In the genomic region with DNA sequence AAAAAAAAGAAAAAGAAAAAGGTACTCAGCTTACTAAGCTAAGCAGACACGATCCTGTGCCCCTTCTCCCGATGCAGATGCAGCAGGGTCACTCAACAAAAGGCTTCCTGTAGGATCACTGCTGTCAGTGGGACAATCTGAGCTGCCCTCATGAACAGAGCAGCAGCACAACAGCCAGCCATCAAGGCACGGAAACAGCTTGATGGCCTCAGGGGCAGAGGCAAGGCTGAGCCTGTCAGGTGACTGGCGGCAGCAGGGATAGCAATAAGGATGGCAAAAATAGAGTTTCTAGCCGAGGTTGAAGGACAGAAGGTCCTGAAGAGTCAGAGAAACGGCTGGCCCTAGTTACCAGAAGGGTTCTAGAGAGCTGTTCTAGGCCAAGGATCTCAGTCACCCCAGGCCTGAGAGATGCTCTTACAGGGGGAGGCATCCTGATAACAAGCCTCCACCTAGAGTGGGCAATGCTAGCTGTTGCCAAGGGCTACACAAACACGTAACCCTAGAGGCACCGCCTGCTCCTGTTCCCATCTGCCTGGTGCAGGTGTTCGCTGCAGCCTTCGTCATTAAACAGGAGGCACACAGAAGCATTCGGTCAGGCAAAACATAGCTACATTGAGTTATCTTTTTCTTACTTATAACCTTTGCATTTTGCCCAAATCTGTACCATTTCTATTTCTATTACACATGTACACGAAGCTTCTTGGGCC, we compare ENCODE assay signal across 16 mouse cellular contexts. TPM values are rescaled to one million over a fixed set of nuclear protein-coding genes. Genes with fewer than 3 reads are reported as not detected.
A peak's percentile ranks its signal among the peaks of the same experiment; 100 is the strongest.
DNase-seq lines count a peak whose midpoint lies in the region; ATAC-seq lines count a peak whose summit lies in the region.
"Had no signal": no experiment of that assay in that cellular context is flagged by ENCODE, and none has a peak within 500 bp of the region (broad histone marks: within the 10 kb centered on the region; RNA-seq: fewer than 3 reads in every experiment).

No protein-coding gene starts in this region.

- no peaks in the 10 kb centered on the region for H3K27me3 ChIP-seq in kidney, embryonic 16.5 days (ENCODE audit: insufficient read depth, low read length)
- no peaks in the 10 kb centered on the region for H3K27me3 ChIP-seq in embryonic facial prominence, embryonic 14.5 days (replicated peaks; ENCODE audit: control insufficient read depth, insufficient read depth, low read length)
- no peaks in the 10 kb centered on the region for H3K27me3 ChIP-seq in neural tube, embryonic 13.5 days
- H3K27me3 ChIP-seq: embryonic facial prominence, embryonic 15.5 days; forebrain, embryonic 12.5 days; heart, embryonic 15.5 days; liver, embryonic 12.5 days had no signal

- H3K9ac ChIP-seq in kidney, embryonic 16.5 days (replicated peaks; ENCODE audit: low read length): no peak overlapping the region
- H3K9ac ChIP-seq in embryonic facial prominence, embryonic 14.5 days (ENCODE audit: low read depth, low read length): no peak overlapping the region
- peak overlapping the region; percentile 38; the same call in 1 of the 2 replicates for H3K9ac ChIP-seq in neural tube, embryonic 13.5 days
- H3K9ac ChIP-seq: embryonic facial prominence, embryonic 15.5 days; forebrain, embryonic 12.5 days; heart, embryonic 15.5 days; liver, embryonic 12.5 days had no signal

- H3K9me3 ChIP-seq in kidney, embryonic 16.5 days (ENCODE audit: low read length): no peaks in the 10 kb centered on the region
- no peaks in the 10 kb centered on the region for H3K9me3 ChIP-seq in embryonic facial prominence, embryonic 14.5 days (ENCODE audit: control insufficient read depth, low read length)
- H3K9me3 ChIP-seq in neural tube, embryonic 13.5 days: no peaks in the 10 kb centered on the region
- H3K9me3 ChIP-seq: embryonic facial prominence, embryonic 15.5 days; heart, embryonic 15.5 days; liver, embryonic 12.5 days had no signal

- no peak overlapping the region for H3K4me3 ChIP-seq in kidney, embryonic 16.5 days (ENCODE audit: low read length)
- H3K4me3 ChIP-seq in embryonic facial prominence, embryonic 14.5 days (ENCODE audit: low read depth, low read length): no peak overlapping the region
- H3K4me3 ChIP-seq in neural tube, embryonic 13.5 days: no peak overlapping the region
- H3K4me3 ChIP-seq: embryonic facial prominence, embryonic 15.5 days; forebrain, embryonic 12.5 days; heart, embryonic 15.5 days; liver, embryonic 12.5 days had no signal

- DNase-seq in kidney, adult 18-20 months: no peak
- DNase-seq in ZHBTc4 (ENCODE audit: low read depth, low spot score): peak; percentile 39
- no peak for DNase-seq in embryonic facial prominence, embryonic 14.5 days (ENCODE audit: low spot score)
- no peak for DNase-seq in ovary, postnatal 36 days (ENCODE audit: low spot score)
- no peak for DNase-seq in urinary bladder, postnatal 14 days (ENCODE audit: low spot score)
- DNase-seq: cerebellum, adult 11-12 months; kidney, postnatal 36 days; right cerebral cortex, postnatal 25 days; thymus, adult 2 months had no signal

- ATAC-seq in kidney, embryonic 16.5 days (ENCODE audit: low FRiP score, low TSS enrichment): 0 out of 2 replicates have a peak, but pooled peaks have one; percentile 32
- 0 out of 2 replicates have a peak, but pooled peaks have one; percentile 56 for ATAC-seq in embryonic facial prominence, embryonic 14.5 days (ENCODE audit: low read depth)
- ATAC-seq in neural tube, embryonic 13.5 days (ENCODE audit: low read depth): no peak
- ATAC-seq: activated CD4-positive, CD25-positive, alpha-beta regulatory T cell, adult 4 months; liver, embryonic 12.5 days had no signal

- no peak overlapping the region for H3K27ac ChIP-seq in kidney, embryonic 16.5 days (ENCODE audit: low read length)
- H3K27ac ChIP-seq in embryonic facial prominence, embryonic 14.5 days (replicated peaks; ENCODE audit: low read depth, low read length): no peak overlapping the region
- no peak overlapping the region for H3K27ac ChIP-seq in neural tube, embryonic 13.5 days (replicated peaks)
- H3K27ac ChIP-seq: embryonic facial prominence, embryonic 15.5 days; forebrain, embryonic 12.5 days; heart, embryonic 15.5 days; liver, embryonic 12.5 days had no signal

- peaks cover 20% of the 10 kb centered on the region for H3K36me3 ChIP-seq in kidney, embryonic 16.5 days (ENCODE audit: insufficient read depth, low read length)
- H3K36me3 ChIP-seq in embryonic facial prominence, embryonic 14.5 days (ENCODE audit: control insufficient read depth, insufficient read depth, low read length): peaks cover 22% of the 10 kb centered on the region
- peaks cover 26% of the 10 kb centered on the region for H3K36me3 ChIP-seq in neural tube, embryonic 13.5 days

- H3K4me2 ChIP-seq in kidney, embryonic 16.5 days (replicated peaks; ENCODE audit: low read depth, low read length): no peak overlapping the region
- no peak overlapping the region for H3K4me2 ChIP-seq in embryonic facial prominence, embryonic 14.5 days (ENCODE audit: low read depth, low read length)
- no peak overlapping the region for H3K4me2 ChIP-seq in neural tube, embryonic 13.5 days
- H3K4me2 ChIP-seq: embryonic facial prominence, embryonic 15.5 days; forebrain, embryonic 12.5 days; heart, embryonic 15.5 days; liver, embryonic 12.5 days had no signal

- H3K4me1 ChIP-seq in kidney, embryonic 16.5 days (ENCODE audit: insufficient read depth, low read length): 0 out of 2 replicates have a peak, but pooled peaks cover 7% of the 10 kb centered on the region
- no peaks in the 10 kb centered on the region for H3K4me1 ChIP-seq in embryonic facial prominence, embryonic 14.5 days (ENCODE audit: control insufficient read depth, insufficient read depth, low read length)
- H3K4me1 ChIP-seq in neural tube, embryonic 13.5 days (replicated peaks): peaks cover 7% of the 10 kb centered on the region
- H3K4me1 ChIP-seq: embryonic facial prominence, embryonic 15.5 days; forebrain, embryonic 12.5 days had no signal

- whole genome bisulfite sequencing in kidney, embryonic 16.5 days: 54% methylated on average over 12 of the region's 12 CpGs
- WGBS in embryonic facial prominence, embryonic 14.5 days: 52% methylated on average over 12 of the region's 12 CpGs
- 44% methylated on average over 12 of the region's 12 CpGs for WGBS in neural tube, embryonic 13.5 days

RNA-seq across cellular contexts. Expression of gene Fam98a, which starts 17.3 kb away (rescaled TPM):
- 23.0 and 25.0 TPM in 2 replicates for polyA plus RNA-seq in kidney, embryonic 16.5 days (2015; fragmentation: Nextera tagmentation; extraction: Ambion mirVana)
- polyA plus RNA-seq in embryonic facial prominence, embryonic 14.5 days (2014; fragmentation: Nextera tagmentation; extraction: Ambion mirVana): 12.5 and 16.5 TPM in 2 replicates
- polyA plus RNA-seq in neural tube, embryonic 13.5 days (2015; fragmentation: Nextera tagmentation; extraction: Ambion mirVana): 31.5 and 38.3 TPM in 2 replicates
